Mouse (Mus musculus) MEL-GATA-1-ER (cell line): ENCODE data around the gene Stk19.

Experiments used
- DNase-seq: peaks from one replicate; pipeline ENCODE4 v3.0.0-alpha.2; 2012; ENCODE audit warnings: low read depth; ENCODE audit errors: extremely low read depth

Gene Stk19

DNA sequence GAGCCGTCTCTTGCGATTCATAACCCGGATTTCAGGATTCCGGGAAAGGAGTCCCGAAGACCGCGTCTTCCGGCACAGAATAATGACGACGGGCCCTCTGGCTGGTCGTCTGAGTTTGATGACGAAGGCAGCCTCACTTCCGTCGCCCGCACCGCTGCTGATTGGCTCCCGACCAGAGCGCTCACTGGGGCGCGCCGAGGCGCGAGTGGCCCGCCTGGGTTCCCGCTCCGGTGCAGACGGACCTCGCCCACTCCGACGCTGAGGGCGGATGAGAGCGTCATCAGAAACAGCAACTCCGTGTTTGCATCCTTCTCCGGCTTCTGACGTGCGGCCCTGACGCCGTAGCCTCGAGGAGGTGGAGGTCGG lies at the start of gene Stk19, which contains the start of gene Dxo:
TSS of gene Stk19 (minus strand) at position 90 of the 366 bp plus-strand sequence.
TSS of gene Dxo (plus strand) at position 164 of the 366 bp plus-strand sequence.
- DNase-seq, result peak; percentile 89

DNA sequence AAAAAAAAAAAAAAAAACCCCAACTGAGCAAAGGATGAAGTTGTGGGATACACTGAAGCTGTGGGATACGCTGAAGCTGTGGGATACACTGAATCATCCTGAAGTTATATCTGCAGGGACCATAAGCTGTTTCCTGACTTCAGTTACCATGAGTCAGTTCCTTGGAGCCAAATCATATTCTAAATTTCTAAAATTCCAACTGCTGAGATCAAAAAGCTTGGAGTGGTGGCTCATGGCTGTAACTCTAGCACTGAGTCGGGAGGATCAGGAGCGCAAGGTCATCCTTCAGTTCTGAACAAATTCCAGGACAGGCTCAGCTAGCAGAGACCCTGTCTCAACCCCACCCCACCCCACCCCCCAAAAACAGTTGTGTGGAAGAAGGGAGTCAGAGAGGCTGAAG lies 48.9 kb upstream of the Stk19 start:
- DNase-seq, result no peak

DNA sequence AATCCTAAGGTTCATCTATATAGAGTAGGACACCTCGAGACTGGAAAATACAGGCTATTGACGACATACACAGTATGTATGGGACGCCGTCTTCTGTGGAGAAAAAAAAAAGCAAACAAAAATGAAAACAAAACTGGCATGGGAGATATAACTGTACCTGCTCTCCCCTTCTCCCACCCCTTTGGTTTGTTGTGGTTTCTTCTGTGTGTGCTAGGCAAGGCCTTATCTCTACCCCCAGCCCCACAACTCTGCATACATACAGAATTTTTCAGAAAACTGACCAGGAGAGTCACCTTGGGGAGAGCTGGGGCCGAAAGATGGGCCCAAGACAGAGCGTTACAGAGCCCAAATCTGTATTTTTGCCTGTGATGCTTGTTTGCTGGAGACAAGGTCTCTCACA lies 48.0 kb upstream of the Stk19 start:
- no peak for DNase-seq

DNA sequence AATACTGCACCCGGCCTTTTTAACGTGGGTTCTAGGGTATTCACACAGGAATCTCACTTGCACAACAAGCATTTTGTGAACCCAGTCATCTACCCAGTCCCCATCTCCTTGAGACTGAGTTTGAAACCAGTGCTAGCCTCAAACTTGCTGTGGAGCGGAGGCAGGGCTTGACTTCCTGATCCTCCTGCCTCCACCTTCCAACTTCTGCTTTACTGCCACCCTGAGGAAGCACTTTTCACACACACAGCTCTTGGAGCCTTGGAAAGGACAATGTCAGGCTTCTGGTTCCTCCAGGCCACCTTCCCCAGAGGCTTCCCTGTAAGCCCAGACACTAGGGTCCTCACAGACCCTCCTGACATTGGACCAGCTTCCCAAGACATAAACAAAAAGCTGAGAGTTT lies 46.6 kb upstream of the Stk19 start:
- no peak for DNase-seq

GRCm38 (mm10) chr17:34881683-34882310 lies 45.1 kb upstream of the Stk19 start, which contains the start of gene Gm20547:
Gene Gm20547 (minus strand): TSS chr17:34882042.
- DNase-seq, result no peak

DNA sequence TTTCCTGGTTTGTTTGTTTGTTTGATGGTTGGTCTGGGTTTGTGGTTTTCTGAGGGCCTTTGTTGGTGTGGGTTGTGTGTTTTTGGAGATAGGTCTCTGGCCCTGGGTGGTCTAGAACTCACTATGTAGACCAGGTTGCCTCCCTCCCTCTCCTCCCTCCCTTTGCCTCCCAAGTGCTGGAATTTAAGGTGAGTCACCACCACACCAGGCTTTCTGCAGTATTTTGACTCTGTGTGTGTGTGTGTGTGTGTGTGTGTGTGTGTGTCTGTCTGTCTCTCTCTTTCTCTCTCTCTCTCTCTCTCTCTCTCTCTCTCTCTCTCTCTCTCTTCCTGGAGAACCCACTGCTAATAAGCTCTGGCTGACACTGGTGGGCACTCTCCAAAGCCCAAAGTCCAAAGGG lies 44.4 kb upstream of the Stk19 start:
- DNase-seq, result no peak

DNA sequence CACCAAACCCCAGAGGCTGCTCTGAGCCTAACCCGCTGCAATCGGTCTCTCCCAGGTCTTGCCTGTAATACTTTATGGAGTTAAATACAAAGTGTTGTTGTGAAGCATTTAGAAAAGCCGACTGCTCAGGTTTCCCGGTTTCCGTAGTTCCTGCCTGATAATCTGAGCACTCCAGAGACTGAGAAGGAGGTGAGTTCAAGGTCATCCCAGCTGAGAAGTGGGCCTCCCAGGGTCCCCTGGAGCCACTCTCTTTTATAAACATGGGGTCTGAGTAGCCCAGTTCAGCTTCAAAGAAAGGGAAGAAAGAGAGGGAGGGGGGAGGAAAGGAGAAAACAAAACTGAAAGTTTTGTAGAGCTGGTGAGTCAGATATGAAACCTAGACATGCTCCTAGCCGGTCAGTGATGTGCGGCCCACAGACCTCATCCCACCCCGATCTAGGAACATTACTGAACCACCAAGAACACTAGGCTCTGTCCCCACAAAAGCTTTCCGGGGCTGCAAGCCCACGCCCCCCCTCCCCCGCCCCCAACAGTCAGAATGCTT lies 42.7 kb upstream of the Stk19 start, which contains the start of gene Zbtb12:
TSS of gene Zbtb12 (plus strand) at position 148 of the 544 bp plus-strand sequence.
- DNase-seq, result no peak

DNA sequence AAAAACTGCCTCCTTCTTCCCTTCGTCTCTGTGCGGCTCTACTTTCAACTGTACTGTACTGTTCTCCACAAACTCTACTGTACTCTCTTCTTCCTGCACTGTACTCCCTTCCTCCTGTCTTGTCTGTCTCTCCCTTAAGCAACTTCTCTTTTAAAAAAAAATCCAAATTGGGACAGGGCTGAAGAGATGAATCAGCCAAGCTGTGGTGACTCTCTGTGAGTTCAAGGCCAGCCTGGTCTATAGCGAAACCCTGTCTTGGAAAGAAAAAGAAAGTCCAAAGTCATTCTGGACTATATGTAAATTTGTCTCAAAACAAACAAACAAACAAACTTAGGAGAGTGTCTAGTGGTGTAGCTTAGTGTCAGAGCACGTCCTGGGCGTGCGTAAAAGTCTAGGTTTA lies 37.6 kb upstream of the Stk19 start:
- no peak for DNase-seq

GRCm38 (mm10) chr17:34865981-34866380 lies 29.2 kb upstream of the Stk19 start:
- no peak for DNase-seq

- DNase-seq, result no peak
These were observed 25.8 kb upstream of the Stk19 start, which contains the start of gene Cfb for GRCm38 (mm10) chr17:34862416-34863081. Gene Cfb (minus strand): TSS chr17:34862518.

DNA sequence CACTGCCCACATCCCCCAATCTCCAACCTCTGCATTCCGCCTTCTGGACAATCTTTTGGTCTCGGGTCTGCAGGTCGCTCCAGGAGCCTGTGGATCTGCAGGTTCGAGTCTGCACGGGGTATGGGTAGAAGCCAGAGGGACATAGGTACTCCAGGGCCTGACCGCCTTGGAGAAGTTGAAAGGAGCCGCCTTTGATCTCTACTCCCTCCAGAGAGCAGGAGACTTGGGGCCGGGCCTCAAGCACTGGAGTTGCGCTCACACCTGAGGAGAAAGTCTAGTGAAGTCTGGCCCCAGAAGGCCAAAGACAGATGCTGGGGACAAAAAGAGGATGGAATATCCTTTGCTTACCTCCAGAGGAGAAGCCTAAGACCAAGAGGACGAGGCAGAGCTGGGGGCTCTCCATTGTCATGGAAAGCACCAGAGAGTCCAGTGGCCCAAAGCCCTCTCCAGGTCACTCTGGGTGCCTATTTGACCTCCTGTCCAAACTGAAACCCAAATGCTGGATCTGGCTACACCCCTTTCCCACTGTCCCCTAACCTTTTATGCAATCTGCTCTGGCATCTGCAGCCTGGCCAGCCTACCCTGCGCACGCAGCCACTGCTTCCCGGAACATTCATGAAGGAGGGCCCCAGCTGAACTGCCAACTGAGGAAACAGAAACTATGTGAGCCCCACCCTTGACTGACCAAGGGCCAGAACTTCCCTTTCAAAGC lies 25.1 kb upstream of the Stk19 start:
- no peak for DNase-seq

- no peak for DNase-seq
These were observed 23.8 kb upstream of the Stk19 start for GRCm38 (mm10) chr17:34860514-34860913.

- DNase-seq, result no peak
These were observed 21.9 kb upstream of the Stk19 start for GRCm38 (mm10) chr17:34858670-34859069.

DNA sequence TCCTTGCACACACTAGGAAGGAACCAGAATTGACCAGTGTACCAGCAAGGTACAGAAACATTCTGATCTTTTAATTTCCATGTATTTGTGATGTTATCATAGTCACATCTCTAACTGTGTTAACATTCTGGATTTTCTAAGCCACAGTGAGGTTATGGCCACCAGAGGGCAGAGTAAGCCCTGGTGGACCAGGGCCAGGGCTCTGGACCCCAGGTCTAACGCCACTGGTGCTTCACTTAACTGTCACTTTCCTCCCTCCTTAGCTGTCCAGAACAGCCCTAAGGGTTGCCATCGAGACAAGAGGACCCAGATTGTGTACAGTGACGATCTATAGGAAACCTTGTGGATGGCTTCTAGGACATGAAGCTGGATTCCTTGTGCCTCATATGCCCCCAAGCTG lies 19.1 kb upstream of the Stk19 start:
- no peak for DNase-seq

DNA sequence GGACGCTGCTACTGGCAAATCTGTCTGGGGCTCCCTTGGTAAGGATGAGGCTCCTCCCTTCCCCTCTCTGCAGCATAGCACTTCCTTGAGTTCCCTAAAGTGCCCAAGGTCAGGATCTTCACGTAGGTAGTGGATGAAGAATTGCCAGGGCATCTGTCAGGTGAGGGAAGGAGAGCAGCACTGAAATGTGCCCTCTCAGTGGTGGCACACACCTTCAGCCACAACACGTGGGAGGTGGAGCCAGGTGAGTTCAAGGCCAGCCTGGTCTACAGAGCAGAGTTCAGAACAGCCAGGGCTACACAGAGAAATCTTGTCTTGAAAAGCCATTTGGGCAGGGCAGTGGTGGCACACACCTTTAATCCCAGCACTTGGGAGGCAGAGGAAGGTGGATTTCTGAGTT lies 18.0 kb upstream of the Stk19 start:
- DNase-seq, result no peak

DNA sequence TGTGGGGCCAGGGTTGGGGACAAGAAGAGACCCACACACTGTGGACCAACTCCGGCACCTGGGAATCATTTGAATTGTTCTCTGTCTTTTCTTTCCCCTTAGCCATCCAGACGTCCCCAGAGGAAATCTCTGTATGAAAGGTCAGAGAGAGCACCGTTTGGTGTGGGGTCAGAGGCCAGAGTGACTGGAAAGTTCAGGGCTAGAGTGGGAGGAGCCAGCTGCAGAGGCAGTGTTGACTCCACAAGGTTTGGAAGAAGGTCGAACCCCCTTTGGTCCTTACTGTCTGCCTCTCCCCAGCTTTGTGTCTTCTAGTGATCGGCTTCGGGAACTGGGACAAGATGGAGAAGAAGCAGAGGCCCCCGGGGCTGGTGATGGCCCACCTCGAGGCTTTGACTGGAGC lies 16.8 kb upstream of the Stk19 start:
- DNase-seq, result no peak

DNA sequence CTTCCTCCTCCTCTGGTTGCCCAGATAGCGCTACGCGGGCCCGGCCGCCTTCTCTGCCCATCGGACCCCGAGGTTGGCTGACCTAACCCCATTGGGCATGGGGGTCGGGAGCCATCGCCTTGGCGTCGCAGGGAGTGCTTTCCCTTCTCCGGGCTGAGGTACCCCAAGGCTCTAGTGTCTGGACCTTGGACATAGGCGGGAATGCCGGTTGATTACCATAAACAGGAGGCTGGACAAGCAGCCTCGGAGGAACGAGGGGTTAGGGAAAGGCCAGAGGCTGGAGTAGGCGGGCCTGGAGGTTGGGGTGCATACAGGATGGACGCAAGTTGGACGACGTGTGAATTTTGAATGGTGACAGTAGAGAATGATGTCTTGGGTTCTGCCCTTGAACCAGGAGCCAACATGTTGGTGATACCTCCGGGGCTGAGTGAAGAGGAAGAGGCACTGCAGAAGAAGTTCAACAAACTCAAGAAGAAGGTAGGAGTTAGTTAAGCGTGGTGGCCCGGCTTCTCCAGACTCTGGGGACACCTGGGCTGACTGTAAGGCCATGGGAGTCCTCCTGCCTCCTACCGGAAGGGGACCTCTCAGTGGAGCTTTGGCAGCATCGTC lies 13.9 kb upstream of the Stk19 start:
- DNase-seq, result no peak

DNA sequence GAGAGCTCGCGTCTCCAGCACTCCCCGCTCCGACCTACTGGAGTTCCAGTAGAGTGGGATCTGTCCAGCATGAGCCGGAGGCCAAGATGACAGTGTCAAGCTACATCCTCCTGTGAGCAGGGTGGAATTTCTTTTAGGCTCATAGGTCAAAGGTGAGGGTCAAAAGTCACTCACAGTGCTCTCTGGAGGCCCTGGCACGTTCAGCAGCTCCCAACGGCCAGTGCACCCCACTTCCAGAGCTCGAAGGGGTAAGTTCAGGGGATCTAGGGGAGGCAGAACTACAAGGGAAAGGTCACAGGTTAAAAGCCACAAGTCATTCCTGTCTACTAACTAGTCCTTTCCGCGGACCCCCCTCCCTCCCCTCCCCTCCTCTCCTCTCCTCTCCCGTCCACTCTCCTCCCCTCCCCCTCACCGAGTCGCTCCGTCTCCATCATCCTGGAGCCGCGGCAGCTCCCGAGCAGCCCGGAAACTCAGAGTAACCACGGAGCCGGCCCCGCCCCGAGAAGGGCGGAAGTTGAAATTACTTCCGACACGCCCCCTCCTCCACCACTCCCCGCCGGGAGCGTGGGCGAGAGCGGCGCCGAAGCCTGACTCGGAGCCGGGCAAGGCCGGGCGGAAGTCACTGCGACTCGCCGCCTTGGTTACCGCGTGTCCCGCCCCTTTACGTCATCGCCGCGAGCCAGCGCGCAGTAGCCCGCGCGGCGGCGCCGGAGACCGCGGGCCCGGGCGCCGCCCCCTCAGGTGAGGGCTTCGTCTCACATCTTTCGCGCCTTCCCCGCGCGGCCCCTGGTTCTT lies 13.2 kb upstream of the Stk19 start, which contains the start of the genes Skiv2l and Nelfe:
TSS of gene Skiv2l (minus strand) at position 489 of the 795 bp plus-strand sequence.
TSS of gene Nelfe (plus strand) at position 670 of the 795 bp plus-strand sequence.
- peak; percentile 84 for DNase-seq

GRCm38 (mm10) chr17:34847615-34848014 lies 10.9 kb upstream of the Stk19 start:
- no peak for DNase-seq

- no peak for DNase-seq
These were observed 10.4 kb upstream of the Stk19 start for GRCm38 (mm10) chr17:34847192-34847591.

DNA sequence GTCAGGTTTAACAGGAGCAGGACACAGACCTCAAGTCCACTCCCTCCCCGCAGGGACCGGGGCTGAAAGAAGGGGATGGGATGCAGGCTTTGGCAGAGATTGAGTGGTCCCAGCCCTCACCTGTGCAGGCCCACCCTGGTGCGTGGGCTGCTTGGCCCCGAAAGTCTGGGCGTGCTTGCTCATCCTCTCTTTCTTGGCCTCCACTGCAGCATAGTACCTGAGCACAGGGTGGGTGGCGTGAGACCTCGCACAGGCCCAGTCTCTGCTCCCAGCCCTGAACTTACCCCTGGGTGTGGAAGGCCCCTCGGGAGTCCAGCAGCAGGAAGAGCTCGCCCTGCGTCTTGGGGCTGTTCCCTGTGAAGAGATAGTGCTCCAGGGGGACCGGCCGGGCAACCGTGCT lies 8.1 kb upstream of the Stk19 start:
- no peak for DNase-seq
